Mouse (Mus musculus) neural tube, embryonic 10.5 days (tissue): Measurements from ENCODE around the gene Spdl1.
"Not testable (repeated sequence)": the region's sequence is repeated elsewhere in the genome, so short reads cannot be mapped to it uniquely, and the experiment has no call there.

Experiments
- DNase-seq: peaks from one replicate; pipeline ENCODE4 v3.0.0-alpha.2; 2017; ENCODE audit warnings: low spot score; ENCODE audit errors: extremely low spot score

The Spdl1 gene

DNA sequence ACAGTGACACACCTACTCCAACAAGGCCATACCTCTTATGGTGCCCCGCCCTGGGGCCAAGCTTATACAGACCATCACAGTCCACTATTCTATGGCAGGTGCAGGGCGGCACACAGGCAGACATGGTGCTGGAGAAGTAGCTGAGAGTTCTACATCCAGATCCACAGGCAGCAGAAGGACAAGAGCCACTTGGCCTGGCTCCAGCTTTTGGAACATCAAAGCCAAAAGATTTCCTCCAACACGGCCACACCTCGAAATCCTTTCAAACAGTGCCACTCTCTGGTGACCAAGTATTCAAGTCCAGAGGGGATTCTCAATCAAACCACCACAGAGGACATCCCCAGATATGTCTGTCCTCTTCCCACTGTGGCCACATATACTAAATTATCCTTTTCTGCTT, 28.4 kb downstream of the Spdl1 start:
- DNase-seq = not testable (repeated sequence)

DNA sequence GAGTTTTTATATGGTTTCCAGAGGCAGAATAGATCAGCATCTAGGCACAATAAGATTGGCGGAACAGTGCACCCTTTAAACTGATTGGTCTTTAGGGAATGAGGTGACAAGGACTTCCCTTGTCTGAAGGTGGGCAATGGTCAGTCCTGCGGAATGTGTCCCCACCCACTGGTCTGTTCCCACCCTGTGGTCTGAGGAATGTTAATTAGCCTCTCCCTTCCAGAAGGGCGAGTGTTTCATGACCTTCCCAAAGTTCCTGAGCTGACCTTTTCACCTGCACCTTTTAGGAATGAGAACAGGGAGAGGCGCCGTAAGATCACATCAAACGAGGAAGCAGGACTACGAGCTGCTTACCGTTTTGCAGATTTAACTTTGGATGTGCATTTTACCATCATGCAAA, 35.4 kb downstream of the Spdl1 start:
- DNase-seq = not testable (repeated sequence)

DNA sequence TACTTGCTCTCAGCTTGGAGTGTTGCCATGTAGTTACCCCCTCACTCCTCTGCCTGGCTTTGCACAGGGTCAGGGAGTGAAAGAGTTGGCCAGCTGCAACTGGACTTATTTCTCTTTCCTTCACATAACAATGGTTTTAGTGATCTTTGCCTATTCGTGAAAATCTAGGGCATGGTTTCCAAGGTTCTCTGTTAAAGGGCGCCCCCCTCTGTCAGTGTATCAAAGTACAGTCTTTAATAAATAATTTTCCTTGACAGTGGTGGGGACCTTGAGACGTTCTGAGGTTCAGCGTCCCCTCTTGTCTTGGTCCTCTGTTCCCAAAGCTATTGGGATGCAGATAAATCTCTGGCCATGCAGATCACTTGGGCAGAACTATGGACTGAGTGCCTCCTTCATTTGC, 37.3 kb downstream of the Spdl1 start:
- no peak for DNase-seq

DNA sequence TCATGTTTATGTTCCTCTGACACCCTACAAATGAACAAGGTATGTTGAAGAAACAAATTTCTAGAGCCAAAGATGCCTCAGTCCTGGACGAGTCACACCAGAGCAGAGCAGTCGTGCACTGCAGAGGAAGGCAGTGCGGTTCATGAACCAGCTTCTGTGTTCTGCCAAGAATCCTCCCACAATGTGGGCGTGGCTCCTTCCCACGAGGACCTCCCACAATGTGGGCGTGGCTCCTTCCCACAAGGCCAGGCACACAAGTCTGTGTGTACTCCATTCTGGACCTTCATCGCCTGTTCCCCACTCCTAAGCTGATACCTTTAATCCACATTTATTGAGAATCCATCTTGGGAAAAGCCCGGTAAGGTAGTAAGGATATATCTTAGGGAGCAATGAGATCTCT, 41.6 kb downstream of the Spdl1 start:
- no peak for DNase-seq

DNA sequence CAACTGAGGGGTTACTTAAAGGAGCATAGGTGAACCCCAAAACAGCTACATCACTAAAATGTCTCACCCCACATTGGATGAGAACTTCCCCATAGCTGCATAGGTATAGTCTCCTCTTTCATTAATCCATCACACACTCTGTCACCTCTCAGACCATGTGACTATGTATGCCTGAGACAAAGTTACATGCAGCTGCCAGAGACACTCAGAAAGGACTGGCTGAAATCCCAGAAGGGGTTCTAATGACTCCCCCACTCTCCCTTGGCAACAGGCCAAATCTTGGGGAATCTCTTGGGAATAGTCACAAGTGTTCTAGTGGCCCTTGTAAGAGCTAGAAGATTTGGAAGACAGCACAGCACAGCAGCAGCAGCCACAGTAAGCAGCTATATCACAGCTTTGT, 48.6 kb downstream of the Spdl1 start:
- DNase-seq = no peak

DNA sequence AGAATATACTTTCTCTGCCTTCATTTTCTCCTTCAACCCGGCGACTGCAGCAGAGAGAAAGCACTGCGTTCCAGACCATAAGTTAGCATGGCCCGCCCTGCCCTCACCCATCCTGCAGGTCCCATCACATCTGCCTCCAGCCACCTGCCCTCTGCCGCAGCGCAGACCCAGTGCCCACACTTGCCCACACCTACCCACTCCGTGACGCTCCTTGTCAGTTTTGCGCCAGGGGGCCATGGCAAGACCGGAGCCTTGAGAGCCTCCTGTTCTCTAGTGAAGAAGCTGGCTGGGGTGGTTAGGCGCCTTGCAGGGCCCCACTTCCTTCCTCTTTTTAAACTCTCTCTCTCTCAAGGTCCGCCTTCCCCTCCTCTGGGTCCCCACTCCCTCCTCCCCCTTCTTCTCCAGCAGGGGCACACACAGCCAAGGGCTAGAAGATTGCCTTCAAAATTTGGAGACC, 49.8 kb downstream of the Spdl1 start, which contains the start of gene Dock2:
TSS of gene Dock2 (minus strand) at position 306 of the 457 bp plus-strand sequence.
- no peak for DNase-seq

DNA sequence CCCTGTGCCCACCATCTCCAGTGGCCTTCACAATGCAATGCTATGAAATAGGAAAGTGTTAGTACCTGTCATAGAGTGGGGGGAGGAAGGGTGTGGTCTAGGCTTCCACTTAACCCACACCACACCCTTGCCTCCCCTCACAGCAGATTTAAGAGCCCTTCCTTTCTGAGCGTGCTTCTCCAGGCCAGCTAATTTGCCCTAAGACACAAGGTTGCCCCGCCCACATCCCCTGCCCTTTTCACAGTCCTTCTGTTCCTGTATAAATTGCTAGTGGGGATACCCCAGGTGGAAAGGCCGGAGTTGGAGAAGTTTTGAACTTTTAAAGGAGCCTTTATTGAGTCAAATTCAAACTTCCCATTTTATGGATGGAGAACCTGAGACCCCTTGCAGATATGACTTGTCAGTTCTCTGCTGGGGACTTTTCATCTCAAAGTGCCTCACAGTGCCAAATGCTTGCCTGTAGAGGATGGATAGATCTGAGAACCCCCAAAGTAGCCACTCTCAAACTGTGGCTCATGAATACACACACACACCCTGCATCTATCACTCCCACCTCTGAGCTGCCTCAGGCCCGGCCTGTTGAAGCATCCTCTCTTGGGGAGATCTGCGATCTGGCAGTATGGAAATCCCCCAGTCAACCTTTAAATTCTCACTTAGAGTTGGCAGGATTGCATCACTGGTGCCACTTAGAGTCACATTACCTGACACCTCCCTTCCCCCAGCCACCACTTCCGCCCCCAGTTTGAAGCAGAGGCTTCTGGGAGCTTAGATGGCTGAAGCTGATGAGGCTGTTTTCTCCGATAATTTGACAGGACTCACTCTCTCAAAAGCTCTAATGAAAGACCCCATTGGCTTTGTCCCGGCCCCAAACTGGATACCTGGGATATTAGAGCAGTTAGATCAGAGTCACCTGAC, 50.7 kb downstream of the Spdl1 start:
- DNase-seq = no peak

DNA sequence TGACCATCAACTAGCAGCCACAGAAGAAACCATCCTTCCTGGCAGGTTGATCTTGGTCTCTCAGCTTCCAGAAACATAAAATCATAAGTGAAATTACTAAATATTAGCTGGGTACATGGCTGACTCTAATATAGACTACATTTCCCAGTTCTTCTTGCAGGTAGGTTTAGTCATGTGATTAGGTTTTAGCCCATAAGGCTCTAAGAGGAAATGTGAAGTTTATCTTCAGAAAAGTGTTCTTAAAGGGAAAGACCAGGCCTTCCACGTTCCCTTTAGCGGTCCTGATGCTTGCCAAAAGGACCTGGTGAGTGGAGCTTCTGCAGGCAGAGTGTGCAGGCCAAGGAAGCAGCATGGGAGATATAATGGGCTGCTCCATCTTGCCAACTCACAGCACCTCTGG, 52.7 kb downstream of the Spdl1 start:
- DNase-seq = no peak

DNA sequence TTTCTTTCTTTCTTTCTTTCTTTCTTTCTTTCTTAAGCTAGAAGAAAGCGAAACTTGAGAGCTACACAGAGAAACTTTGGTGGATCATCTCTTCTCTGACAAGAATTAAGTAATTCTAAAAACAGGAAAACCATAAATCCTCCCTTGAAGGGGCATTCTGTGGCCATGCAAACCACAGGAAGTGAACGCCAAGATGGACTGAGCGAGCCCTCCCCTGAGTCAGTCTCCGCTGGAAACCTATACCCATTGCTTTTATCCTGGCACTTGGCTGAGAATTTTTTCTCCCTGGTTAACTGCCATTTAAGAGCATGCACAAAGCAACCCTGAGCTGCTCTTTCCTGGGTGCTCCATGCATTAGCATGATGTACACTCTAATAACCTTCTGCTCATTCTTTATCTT, 53.5 kb downstream of the Spdl1 start:
- no peak for DNase-seq

DNA sequence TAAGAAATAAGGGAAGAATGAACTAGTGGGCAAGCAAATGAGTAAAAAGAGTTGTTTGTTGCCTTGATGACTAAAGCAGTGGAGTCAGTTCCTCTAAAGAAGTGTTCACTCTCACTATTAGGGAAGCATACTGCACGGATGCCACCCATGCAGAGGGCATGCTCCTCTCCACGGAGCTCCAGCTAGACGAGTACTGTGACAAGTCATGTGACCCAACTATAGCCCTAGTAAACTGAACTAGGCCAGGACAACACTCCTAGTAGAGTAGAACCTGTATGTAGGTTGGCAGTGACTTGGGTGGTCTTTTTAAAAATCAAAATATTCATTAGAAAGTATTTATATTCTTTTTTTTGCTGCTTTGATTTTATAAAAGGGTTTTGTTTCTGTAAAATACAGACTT, 55.1 kb downstream of the Spdl1 start:
- no peak for DNase-seq

DNA sequence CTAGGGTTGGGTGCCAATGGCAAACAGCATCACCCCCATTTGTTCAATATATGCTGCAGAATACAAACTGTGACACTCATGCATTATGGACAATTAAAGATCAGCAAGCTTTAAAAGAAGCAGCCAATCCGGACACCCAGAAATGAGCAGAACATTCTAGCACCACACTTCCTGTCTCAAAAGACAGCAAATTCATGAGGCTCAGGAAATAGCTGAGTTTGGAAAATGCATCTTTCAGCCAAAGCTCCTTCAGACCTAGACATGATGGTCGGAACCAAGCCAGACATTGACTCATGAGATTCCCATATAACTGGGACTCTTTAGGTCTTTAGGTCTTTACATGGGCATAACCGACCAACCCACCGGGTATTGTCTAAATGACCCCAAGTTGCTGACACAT, 55.9 kb downstream of the Spdl1 start:
- no peak for DNase-seq

DNA sequence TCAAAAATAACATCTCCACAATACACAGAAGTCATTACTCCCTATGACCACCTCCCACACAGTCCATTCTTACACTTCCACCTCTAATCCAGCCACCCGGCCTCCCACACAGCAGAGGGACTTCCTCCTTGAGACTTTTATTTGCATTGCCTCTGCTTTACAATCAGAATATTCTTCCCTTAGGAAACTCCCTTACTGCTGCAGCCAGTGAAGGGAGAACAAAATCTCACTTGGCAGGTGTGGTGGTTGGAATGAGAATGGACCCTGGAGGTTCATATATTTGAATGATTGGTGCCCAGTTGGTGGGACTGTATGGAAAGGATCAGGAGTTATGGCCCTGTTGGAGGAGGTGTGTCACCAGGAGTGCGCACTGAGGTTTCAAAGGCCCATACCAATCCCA, 57.4 kb downstream of the Spdl1 start:
- DNase-seq = no peak

DNA sequence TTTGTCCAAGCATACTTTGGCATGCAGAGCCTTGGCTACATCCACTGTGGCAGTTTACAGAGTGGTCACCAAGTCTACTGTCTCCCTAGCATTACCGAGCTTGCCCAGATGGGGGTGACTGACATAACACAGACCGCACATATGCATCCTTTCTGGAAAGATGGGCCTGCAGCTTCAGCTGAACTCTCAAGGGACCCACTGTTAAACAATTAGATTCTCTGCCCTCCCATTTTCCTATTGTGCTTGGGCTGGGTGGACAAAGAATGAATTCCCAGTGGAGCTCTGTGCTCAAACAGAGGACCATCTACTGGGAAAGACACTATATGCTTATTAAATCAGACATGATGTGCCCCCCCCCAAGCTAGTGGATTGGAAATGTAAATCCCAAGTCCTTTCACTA, 58.8 kb downstream of the Spdl1 start:
- no peak for DNase-seq

DNA sequence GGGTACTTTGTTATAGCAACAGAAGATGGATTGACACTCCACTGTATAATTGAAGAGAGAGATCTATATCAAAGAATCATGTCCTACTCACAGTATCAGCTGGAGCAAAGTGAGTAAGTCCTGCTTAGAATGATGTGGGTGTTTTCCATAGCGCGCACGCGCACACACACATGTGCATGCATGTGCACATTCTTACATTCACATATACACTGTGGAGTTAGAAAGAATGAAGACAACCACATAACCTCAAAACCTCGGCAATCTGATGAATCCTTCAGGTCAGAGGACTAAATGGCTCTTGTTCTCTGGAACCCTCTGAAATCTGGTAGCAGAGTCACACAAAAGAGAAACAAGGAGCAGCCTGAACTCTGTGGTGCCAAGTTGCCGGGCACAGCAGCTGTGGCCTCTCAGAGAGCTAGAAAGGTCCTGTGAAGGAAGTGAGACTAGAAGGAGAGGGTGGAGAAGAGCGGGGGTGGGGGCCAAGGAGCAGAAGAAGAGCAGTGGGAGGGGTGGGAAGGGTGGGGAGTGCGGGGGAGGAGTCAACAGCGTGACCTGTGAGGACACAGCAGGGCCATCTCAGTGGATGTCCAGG, 60.0 kb downstream of the Spdl1 start:
- DNase-seq = no peak

DNA sequence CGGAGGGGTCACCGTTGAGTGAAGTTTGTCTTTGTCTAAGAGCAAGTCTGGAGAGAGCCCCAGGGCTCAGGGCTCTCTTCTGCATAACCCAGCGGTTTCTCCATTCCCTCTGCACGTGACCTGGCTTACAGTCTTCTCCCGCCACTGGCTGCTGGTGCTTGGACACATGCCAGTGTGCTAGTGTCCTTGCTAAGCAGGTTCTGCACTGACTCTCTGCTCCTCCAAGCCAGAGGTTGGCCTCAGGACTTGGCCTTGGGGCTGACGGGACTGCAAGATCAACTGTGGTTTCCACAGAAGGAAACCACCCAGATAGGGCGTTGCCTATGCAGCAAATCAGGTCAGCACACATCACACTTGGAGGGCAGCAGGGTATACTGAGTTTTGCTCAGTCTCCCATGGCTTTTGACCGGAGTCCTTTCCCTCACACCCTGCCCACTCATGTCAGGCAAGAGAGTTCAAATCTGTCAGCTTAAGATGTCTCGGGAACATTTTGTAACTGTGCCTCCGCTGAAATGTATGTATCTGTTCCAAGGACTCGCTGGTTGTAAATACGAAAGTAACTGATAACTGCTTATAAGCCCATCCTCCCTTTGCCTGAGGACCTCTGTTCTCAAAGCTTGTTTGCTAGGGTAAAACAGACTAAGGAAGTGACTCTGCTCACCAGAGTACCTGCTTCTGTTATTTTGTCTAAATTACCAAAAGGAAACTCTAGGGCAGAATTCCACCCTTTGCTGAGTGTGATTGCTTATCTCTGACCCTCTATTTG, 62.0 kb downstream of the Spdl1 start:
- peak; percentile 21 for DNase-seq

DNA sequence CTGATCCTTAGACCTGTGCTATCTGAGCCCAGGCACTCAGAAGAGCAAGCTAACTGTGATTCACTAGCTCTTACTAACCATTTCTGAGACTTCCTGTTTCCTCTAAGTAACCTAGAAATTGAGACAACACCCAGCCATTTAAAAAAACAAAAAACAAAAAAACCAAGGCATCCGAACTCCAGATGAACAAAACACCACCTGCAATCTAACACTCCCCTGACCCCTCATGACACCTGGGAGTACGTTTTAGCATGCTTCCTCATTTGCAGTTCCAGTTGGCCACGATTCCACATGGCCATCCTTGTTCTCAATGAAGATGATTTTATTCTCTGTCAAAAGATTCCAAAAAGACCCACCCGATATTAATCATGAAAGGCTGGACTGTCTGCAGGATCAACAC, 62.8 kb downstream of the Spdl1 start:
- no peak for DNase-seq

DNA sequence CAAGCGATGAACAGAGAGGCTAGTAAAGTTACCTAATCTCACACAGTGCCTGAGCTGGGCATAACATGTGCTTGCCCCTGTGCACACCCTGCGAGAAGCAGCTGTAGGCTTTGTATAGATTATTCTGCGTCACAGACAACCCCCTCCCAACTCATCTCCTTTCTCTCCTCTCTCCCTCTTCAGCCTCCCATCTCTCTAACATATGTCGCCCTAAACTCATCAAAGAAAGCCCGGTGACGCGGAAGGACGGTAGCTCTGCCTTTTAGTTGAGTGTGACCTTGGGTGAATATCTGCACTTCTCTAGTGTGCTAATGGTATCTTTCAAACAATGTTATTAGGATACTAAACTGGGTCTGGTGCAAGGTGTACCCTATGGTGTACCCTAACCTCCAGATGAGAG, 63.5 kb downstream of the Spdl1 start:
- no peak for DNase-seq

DNA sequence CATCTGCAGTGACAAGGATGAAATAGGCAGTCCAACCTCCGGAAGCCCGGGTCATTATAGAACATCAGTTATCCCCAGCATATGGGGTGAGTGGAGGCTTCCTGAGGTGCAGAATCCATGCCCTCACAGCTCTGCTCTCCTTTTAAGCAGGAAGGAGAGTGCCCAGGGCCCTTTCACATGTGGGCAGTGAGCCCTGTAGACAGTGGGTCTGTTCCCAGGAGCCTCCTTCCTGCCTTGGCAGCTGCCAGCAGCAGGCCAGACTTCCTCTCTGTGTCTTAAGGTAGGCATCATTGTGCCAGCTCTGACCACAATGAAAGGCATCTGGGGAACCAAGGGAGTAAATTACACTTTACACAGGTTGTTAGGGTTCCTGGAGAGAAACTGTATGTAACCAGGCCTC, 64.0 kb downstream of the Spdl1 start:
- DNase-seq = no peak

DNA sequence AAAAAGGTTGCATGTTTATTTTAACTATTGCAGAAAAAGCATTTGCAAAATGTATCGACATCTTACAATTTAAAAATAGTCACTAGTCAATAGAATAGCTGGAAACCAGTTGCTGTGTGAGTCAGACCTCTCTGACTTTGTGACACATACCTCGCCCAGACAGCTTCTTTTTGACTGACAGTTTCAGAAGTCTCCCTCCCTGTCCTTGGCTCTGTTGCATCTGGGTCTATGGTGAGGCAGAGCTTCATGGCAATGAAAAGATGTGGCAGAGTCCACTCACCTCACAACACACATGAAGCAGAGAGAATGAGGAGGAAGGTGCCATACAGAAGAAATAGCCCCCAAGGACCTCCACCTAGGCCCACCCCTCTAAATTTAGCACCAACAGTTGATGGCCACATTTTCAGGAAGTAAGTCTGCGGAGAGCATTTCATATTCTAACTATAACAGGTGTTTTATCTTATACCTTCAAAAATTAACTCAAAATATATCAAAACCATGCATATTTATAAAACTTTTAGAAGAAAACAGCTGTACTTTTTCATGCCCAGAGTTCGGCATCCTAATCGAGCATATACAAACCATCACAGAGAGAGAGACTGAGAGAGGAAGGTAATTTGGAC, 69.6 kb downstream of the Spdl1 start:
- no peak for DNase-seq

DNA sequence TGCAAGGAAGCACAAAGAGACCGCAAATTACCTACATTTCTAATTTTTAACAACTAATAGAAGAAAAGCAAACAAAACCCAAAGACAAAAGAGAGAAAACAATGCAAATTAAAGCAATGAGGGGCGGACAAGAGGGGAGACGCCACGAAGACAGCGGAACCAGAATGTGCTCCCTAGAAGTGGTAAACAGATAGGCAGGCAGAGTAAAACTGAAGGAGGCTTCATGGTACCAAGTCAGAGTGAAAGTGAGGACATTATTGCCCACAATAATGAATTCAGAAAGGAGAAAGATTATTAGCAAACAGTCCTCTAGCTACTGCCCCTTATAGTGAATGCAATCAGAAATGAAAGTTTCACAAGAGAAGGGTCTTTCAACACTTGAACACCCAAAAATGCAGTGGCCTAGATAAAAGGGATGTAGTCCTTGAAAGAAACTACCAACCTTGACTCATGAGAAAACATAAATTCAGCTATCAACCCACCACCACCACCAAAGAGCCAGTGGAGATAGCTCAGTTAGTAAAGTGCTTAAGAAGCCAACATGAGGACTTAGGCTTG, 70.8 kb downstream of the Spdl1 start:
- DNase-seq = no peak

DNA sequence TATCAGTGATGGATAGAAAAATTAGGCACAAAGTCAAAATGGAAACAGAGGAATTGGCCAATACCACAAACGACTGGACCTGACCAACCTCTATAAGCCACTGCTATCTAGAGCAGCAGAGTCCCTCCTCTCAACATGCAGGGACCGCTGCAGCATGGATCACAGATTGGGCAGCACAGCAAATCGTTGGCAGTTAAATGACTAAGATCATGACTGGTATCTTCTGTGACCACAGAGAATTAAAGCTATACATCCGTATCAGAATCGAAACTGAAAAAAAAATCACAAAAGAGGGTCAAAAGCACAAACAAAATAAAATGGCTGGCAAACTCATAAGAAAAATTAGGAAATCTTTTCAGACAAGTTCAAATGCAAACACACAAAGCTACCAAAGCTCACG, 71.3 kb downstream of the Spdl1 start:
- DNase-seq = no peak
